Mouse (Mus musculus) stomach, embryonic 14.5 days (tissue): ENCODE results near the gene Tnrc6c. TPM values are rescaled to one million over a fixed set of nuclear protein-coding genes. Genes with fewer than 3 reads are reported as not detected.

Experiments
- ATAC-seq: fragments of 200-750 bp; cut with Nextera tagmentation; 2 replicates; pipeline ENCODE4 v1.8.0; 2017; ENCODE audit warnings: low read depth, moderate TSS enrichment; ENCODE audit not compliant: insufficient number of reproducible peaks, insufficient read depth, low FRiP score
- H3K27ac ChIP-seq: fragments of 300-500 bp; sonication (generic); 2 replicates; pipeline ENCODE4 v1.5.1; 2014; ENCODE audit warnings: mild to moderate bottlenecking, low read length, moderate library complexity, mixed read lengths
- H3K27me3 ChIP-seq: fragments of 300-500 bp; sonication (generic); 2 replicates; pipeline ENCODE4 v1.6.1; 2014; ENCODE audit warnings: low read length, control low read depth, mixed read lengths; ENCODE audit not compliant: control insufficient read depth, insufficient read depth
- H3K36me3 ChIP-seq: fragments of 300-500 bp; sonication (generic); 2 replicates; pipeline ENCODE4 v1.6.1; 2014; ENCODE audit warnings: mild to moderate bottlenecking, control low read depth, low read length, moderate library complexity, mixed read lengths; ENCODE audit not compliant: control insufficient read depth, insufficient read depth
- H3K4me1 ChIP-seq: fragments of 300-500 bp; sonication (generic); 2 replicates; pipeline ENCODE4 v1.6.1; 2014; ENCODE audit warnings: low read length, control low read depth, mixed read lengths; ENCODE audit not compliant: control insufficient read depth, insufficient read depth
- H3K4me2 ChIP-seq: fragments of 300-500 bp; sonication (generic); replicated peaks from 2 replicates; pipeline ENCODE4 v1.6.1; 2014; ENCODE audit warnings: low read depth, low read length, control low read depth
- H3K4me3 ChIP-seq: fragments of 300-500 bp; sonication (generic); 2 replicates; pipeline ENCODE4 v1.5.1; 2014; ENCODE audit warnings: low read depth, low read length, control low read depth
- H3K9ac ChIP-seq: fragments of 300-500 bp; sonication (generic); replicated peaks from 2 replicates; pipeline ENCODE4 v1.6.1; 2014; ENCODE audit warnings: low read depth, mild to moderate bottlenecking, control low read depth, low read length, moderate library complexity, mixed read lengths
- H3K9me3 ChIP-seq: fragments of 300-500 bp; sonication (generic); 2 replicates; pipeline ENCODE4 v1.6.1; 2016; ENCODE audit warnings: low read depth, low read length, control low read depth; ENCODE audit not compliant: control insufficient read depth
- WGBS: fragments of 180-500 bp; shearing (Covaris S2); extraction: QIAGEN DNeasy Blood & Tissue Kit; methylation state at CpG from one replicate; pipeline ENCODE4 v1.1.7; 2014; 5-methylcytosine and 5-hydroxymethylcytosine counted together
- polyA plus RNA-seq: library from polyadenylated mRNA; unstranded; fragments of >200 nt; fragmentation: Nextera tagmentation; extraction: Ambion mirVana; gene quantifications from 2 replicates; pipeline ENCODE4 v1.2.1, GENCODE M21; 2014

Tnrc6c gene
- polyA plus RNA-seq, 1 experiment from 2014 or later, result 15.5 TPM

- WGBS, result 68% methylated on average over 5 of the region's 5 CpGs
- peaks cover 5% of the 10 kb centered on the region; the same call in 1 of the 2 replicates for H3K4me1 ChIP-seq
- no peaks in the 10 kb centered on the region for H3K36me3 ChIP-seq
- no peak overlapping the region for H3K4me2 ChIP-seq
- no peaks in the 10 kb centered on the region for H3K27me3 ChIP-seq
- ATAC-seq, result no peak
- H3K4me3 ChIP-seq, result no peak overlapping the region
- H3K9me3 ChIP-seq, result no peaks in the 10 kb centered on the region
- H3K27ac ChIP-seq, result no peak overlapping the region
- no peak overlapping the region for H3K9ac ChIP-seq
Observed at GRCm38 (mm10) chr11:117667825-117668224, 13.7 kb downstream of the Tnrc6c start.

- H3K9ac ChIP-seq, result no peak overlapping the region
- no peak overlapping the region for H3K4me2 ChIP-seq
- WGBS, result 89% methylated on average over 5 of the region's 5 CpGs
- no peak overlapping the region for H3K27ac ChIP-seq
- no peaks in the 10 kb centered on the region; the same call in 1 of the 2 replicates for H3K4me1 ChIP-seq
- H3K9me3 ChIP-seq, result no peaks in the 10 kb centered on the region
- H3K36me3 ChIP-seq, result no peaks in the 10 kb centered on the region
- H3K27me3 ChIP-seq, result no peaks in the 10 kb centered on the region
- ATAC-seq, result no peak
- no peak overlapping the region for H3K4me3 ChIP-seq
Observed at GRCm38 (mm10) chr11:117671626-117672025, 17.5 kb downstream of the Tnrc6c start.

GRCm38 (mm10) chr11:117674531-117674930 lies 20.4 kb downstream of the Tnrc6c start:
- Histone ChIP-seq H3K36me3 (no peaks in the 10 kb centered on the region), H3K9me3 (no peaks in the 10 kb centered on the region), H3K4me2 (no peak overlapping the region), H3K27ac (no peak overlapping the region), H3K4me3 (no peak overlapping the region), H3K9ac (no peak overlapping the region), H3K27me3 (no peaks in the 10 kb centered on the region), H3K4me1 (no peaks in the 10 kb centered on the region)
- ATAC-seq, result no peak
- 97% methylated on average over 1 of the region's 1 CpGs for WGBS

GRCm38 (mm10) chr11:117676649-117677048 lies 22.6 kb downstream of the Tnrc6c start:
- ATAC-seq, result no peak
- WGBS, result 66% methylated on average over 2 of the region's 2 CpGs

GRCm38 (mm10) chr11:117677111-117677510 lies 23.0 kb downstream of the Tnrc6c start:
- Histone ChIP-seq H3K4me1 (no peaks in the 10 kb centered on the region), H3K4me3 (no peak overlapping the region), H3K27me3 (no peaks in the 10 kb centered on the region), H3K4me2 (no peak overlapping the region), H3K9me3 (no peaks in the 10 kb centered on the region), H3K36me3 (no peaks in the 10 kb centered on the region), H3K27ac (no peak overlapping the region), H3K9ac (no peak overlapping the region)
- ATAC-seq, result no peak
- WGBS, result 58% methylated on average over 3 of the region's 3 CpGs

More at GRCm38 (mm10) chr11:117676649-117677048, 22.6 kb downstream of the Tnrc6c start:
- no peaks in the 10 kb centered on the region for H3K9me3 ChIP-seq
- no peak overlapping the region for H3K4me2 ChIP-seq
- no peak overlapping the region for H3K9ac ChIP-seq
- no peaks in the 10 kb centered on the region for H3K27me3 ChIP-seq
- no peaks in the 10 kb centered on the region for H3K4me1 ChIP-seq
- no peak overlapping the region for H3K27ac ChIP-seq
- no peak overlapping the region for H3K4me3 ChIP-seq
- no peaks in the 10 kb centered on the region for H3K36me3 ChIP-seq

- Histone ChIP-seq H3K4me2 (no peak overlapping the region), H3K27me3 (no peaks in the 10 kb centered on the region), H3K4me1 (no peaks in the 10 kb centered on the region), H3K4me3 (no peak overlapping the region), H3K36me3 (no peaks in the 10 kb centered on the region), H3K9ac (no peak overlapping the region), H3K9me3 (no peaks in the 10 kb centered on the region), H3K27ac (no peak overlapping the region)
- 85% methylated on average over 3 of the region's 3 CpGs for WGBS
- no peak for ATAC-seq
Observed at GRCm38 (mm10) chr11:117677594-117677993, 23.5 kb downstream of the Tnrc6c start.

GRCm38 (mm10) chr11:117678155-117678554 lies 24.1 kb downstream of the Tnrc6c start:
- H3K4me1 ChIP-seq, result no peaks in the 10 kb centered on the region
- no peak for ATAC-seq
- H3K36me3 ChIP-seq, result no peaks in the 10 kb centered on the region
- no peak overlapping the region for H3K9ac ChIP-seq
- H3K4me2 ChIP-seq, result no peak overlapping the region
- H3K9me3 ChIP-seq, result no peaks in the 10 kb centered on the region
- no peaks in the 10 kb centered on the region for H3K27me3 ChIP-seq
- H3K27ac ChIP-seq, result no peak overlapping the region
- no peak overlapping the region for H3K4me3 ChIP-seq
- WGBS, result 86% methylated on average over 4 of the region's 4 CpGs

- Histone ChIP-seq H3K36me3 (no peaks in the 10 kb centered on the region), H3K4me3 (no peak overlapping the region), H3K9ac (no peak overlapping the region), H3K9me3 (no peaks in the 10 kb centered on the region), H3K4me1 (no peaks in the 10 kb centered on the region), H3K27me3 (no peaks in the 10 kb centered on the region), H3K27ac (no peak overlapping the region), H3K4me2 (no peak overlapping the region)
- no peak for ATAC-seq
- 41% methylated on average over 2 of the region's 2 CpGs for WGBS
Observed at GRCm38 (mm10) chr11:117678740-117679139, 24.7 kb downstream of the Tnrc6c start.

GRCm38 (mm10) chr11:117684640-117685039 lies 30.6 kb downstream of the Tnrc6c start:
- Histone ChIP-seq H3K27me3 (no peaks in the 10 kb centered on the region), H3K4me1 (peaks cover 13% of the 10 kb centered on the region; the same call in 1 of the 2 replicates), H3K27ac (no peak overlapping the region), H3K36me3 (no peaks in the 10 kb centered on the region), H3K9ac (no peak overlapping the region), H3K4me3 (no peak overlapping the region), H3K9me3 (no peaks in the 10 kb centered on the region), H3K4me2 (no peak overlapping the region)
- 59% methylated on average over 5 of the region's 5 CpGs for WGBS
- no peak for ATAC-seq
